Mouse (Mus musculus) Patski (cell line): Measurements from ENCODE around the gene Rufy1. TPM values are rescaled to one million over a fixed set of nuclear protein-coding genes. Genes with fewer than 3 reads are reported as not detected.

Experiments
- ATAC-seq: fragments of 100-300 bp; one replicate; pipeline ENCODE4 v1.8.0; 2021
- CTCF ChIA-PET: fragments of 350-600 bp; sonication (Branson Sonifier 250); formaldehyde crosslinking; loops from one replicate; lab custom pipeline; 2022; ENCODE audit warnings: inconsistent platforms; lab: Charles Lee
- POLR2A ChIA-PET: fragments of 350-600 bp; sonication (Branson Sonifier 250); formaldehyde crosslinking; loops from one replicate; lab custom pipeline; 2022; ENCODE audit warnings: antibody characterized with exemption, inconsistent platforms; lab: Charles Lee
- DNase-seq: peaks from one replicate; pipeline ENCODE4 v3.0.0-alpha.2; 2011; ENCODE audit warnings: low read depth, low spot score
- H3K27me3 ChIP-seq: fragments of 371-371 bp; one replicate; pipeline ENCODE4 v1.5.1; 2021
- CTCF ChIP-seq: fragments of 100-300 bp; IDR thresholded peaks from one replicate; pipeline ENCODE4 v1.5.1; 2021
- in situ Hi-C: fragments of 300-500 bp; cut with MboI; formaldehyde crosslinking; loops from 3 replicates; pipeline ENCODE4 v1.11.1; 2018; ENCODE audit warnings: low pct_unique_long_range_greater_than_20kb, mixed read lengths
- polyA plus RNA-seq: library from polyadenylated mRNA; unstranded; gene quantifications from one replicate; pipeline ENCODE4 v1.2.3, GENCODE M21; 2021

The Rufy1 gene
- polyA plus RNA-seq, 1 experiment from 2014 or later = 35.8 TPM

DNA sequence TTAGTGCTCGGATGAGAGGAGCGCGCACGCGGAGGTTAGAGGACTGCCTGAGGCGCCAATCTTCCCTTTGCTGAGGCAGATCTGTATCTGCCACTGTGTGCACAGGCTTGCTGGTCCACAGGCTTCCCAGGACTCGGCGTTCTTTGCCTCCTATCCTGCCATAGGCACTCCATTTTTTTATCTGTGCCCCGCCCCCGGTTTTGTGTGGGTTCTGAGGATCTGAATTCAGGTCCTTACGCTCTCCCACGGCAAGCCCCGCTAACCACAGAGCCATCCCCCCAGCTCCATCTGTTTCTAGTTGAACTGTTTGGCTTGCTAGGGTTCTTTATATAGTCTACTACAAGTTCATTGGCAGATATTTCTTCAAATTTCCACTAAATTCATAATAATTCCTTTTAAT is 32.1 kb downstream of the Rufy1 start:
- CTCF ChIA-PET = interaction anchor here (1.0 kb wide), 1 partner anchor 11 kb away, joined by 4 read pairs; no protein-coding TSS in a partner anchor
- no peak for DNase-seq
- no peaks in the 10 kb centered on the region for H3K27me3 ChIP-seq
- no peak for TF ChIP-seq CTCF
- ATAC-seq = no peak
- POLR2A ChIA-PET = no interaction called here
- in situ Hi-C loops = loop anchor here (25.0 kb wide), 1 partner anchor 1562 kb away; the partner anchor contains the start of genes Gm12184 and Trim7

DNA sequence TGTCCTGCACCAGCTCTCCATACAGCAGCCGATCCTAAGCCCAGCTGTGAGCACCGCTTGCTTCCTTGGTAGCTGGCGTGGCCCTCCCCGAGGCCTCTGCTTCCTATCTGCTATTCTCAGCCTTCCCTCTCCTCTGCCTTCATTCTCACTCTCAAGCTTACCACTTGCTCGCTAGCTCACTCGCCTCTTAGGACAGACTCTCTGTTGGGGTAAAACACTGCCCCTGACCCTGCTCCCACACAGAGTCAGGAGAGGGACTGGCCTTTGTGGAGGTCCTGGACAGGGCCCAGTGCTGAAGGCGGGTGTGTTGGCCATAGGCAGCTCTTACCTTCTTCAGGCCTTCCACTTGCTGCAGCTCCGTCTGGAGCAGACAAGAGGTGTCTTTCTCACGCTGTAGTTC is 33.6 kb downstream of the Rufy1 start:
- ChIA-PET POLR2A (no interaction called here), CTCF (no interaction called here)
- in situ Hi-C loops = loop anchor here (25.0 kb wide), 1 partner anchor 1560 kb away; the partner anchor contains the start of genes Gm12184 and Trim7
- TF ChIP-seq CTCF = no peak
- H3K27me3 ChIP-seq = no peaks in the 10 kb centered on the region
- DNase-seq (no peak), ATAC-seq (no peak)

DNA sequence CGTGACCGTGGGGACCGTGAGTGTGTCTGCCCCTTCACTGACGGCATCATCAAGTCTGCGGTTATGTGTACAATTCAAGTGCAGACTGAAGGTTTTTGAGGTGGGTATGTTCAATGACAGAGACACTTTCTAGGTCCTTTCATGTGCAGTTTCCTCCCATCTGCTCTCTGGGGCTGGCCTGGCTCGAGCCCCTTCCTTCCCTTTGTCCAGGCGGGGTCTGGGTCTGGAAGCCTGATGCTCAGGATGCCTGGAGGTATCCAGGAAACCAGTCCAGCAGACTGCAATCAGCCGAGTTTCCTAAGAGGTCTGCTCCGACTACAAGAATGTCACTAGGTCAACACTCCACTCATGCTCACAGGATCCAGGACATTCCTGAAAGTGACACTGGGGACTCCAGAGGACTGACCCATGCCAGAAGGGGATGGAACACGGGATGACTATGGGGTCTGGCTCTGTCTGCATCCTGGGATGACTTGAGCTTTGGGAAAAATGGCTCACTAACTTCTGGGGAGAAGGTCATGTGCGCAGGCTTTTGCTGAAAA is 34.1 kb downstream of the Rufy1 start:
- ATAC-seq = no peak
- no peaks in the 10 kb centered on the region for H3K27me3 ChIP-seq
- in situ Hi-C loops = loop anchor here (25.0 kb wide), 1 partner anchor 1560 kb away; the partner anchor contains the start of genes Gm12184 and Trim7
- ChIA-PET POLR2A (no interaction called here), CTCF (no interaction called here)
- no peak for DNase-seq
- no peak for TF ChIP-seq CTCF

DNA sequence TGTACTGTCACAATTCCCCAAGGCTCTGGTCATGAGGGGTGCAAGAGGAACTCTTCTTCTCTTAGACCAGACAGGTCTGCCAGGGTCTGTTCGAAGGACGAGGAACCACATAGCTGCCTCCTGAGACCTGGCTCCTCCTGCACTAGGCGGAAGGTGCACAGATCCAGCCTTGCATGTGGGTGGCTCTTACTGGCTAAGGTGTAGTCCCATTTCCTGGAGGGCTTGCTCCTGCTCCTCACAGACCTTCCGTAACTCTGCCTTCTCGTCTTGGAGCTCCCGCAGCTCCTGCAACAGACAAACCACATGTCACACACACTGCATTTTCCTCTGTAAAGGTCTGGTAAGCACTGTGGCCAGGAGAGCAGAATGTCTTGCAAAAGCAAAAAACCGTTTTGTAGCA is 36.2 kb downstream of the Rufy1 start:
- no peak for TF ChIP-seq CTCF

DNA sequence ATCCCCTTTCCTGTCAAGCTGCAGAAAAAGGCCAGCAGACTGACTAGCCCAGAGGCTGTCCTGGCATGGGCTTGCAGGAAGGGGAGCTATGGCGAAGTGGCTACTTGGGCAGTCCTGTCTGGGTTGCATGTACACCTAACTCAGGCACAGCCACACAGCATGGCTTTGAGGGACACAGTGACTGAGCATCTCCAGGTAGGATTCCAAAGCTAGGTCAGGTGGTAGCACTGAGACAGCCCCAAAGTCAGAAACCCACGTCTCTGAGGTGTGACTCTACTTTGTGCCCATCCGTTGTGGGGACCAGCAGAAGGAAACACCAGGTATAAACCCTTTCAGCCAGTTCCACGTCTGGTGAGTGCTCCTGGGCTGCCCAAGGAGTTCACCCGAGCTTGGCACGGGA is 37.6 kb downstream of the Rufy1 start:
- POLR2A ChIA-PET = no interaction called here
- in situ Hi-C loops = loop anchor here (25.0 kb wide), 1 partner anchor 1556 kb away; the partner anchor contains the start of genes Gm12184 and Trim7
- no peak for ATAC-seq

More for the DNA sequence above, 36.2 kb downstream of the Rufy1 start:
- ChIA-PET POLR2A (no interaction called here), CTCF (no interaction called here)
- ATAC-seq (no peak), DNase-seq (no peak)
- in situ Hi-C loops = loop anchor here (25.0 kb wide), 1 partner anchor 1557 kb away; the partner anchor contains the start of genes Gm12184 and Trim7
- H3K27me3 ChIP-seq = no peaks in the 10 kb centered on the region

DNA sequence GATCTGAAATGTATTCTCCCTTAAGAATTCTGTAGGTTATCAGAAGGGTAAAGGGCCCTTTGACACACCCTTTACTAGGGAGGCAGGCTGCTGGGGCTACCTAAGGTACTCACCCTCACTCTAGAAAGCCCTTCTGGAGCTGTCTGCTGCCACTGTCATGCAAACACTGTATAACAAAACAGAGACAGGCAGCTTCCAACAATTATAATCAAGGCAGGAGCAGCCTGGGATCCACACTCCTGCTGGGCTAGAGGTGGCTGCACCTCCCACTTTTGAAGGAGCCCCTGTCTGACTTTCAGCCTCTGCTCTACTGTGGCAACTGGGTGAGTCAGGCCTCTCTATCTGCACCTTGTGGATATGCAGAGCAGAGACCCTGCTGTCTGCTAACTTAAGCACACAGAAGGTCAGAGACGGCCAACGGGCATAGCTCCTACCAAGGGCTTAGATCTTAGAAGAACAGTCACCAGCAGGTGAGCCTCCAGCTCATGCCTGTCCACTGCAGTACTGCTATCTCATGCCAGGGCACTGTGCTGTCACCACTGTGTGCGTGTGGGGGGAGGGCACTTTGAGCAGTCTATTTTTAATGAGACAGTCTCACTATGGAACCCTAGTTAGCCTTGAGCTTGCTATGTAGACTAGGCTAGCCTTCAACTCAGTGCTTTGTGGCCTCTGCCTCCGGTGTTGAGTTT is 39.5 kb downstream of the Rufy1 start:
- H3K27me3 ChIP-seq = no peaks in the 10 kb centered on the region
- DNase-seq = no peak
- CTCF ChIA-PET = interaction anchor here (0.8 to 1.3 kb wide), 3 partner anchors 11 to 122 kb away, joined by 3 read pairs; no protein-coding TSS in a partner anchor
- TF ChIP-seq CTCF = no peak
- no peak for ATAC-seq
- in situ Hi-C loops = loop anchor here (25.0 kb wide), 1 partner anchor 1554 kb away; the partner anchor contains the start of genes Gm12184 and Trim7
- POLR2A ChIA-PET = interaction anchor here (0.6 kb wide), 1 partner anchor 9 kb away, joined by 7 read pairs; no protein-coding TSS in a partner anchor

More for the DNA sequence above, 37.6 kb downstream of the Rufy1 start:
- no peak for DNase-seq
- CTCF ChIA-PET = no interaction called here
- no peaks in the 10 kb centered on the region for H3K27me3 ChIP-seq
- TF ChIP-seq CTCF = no peak

DNA sequence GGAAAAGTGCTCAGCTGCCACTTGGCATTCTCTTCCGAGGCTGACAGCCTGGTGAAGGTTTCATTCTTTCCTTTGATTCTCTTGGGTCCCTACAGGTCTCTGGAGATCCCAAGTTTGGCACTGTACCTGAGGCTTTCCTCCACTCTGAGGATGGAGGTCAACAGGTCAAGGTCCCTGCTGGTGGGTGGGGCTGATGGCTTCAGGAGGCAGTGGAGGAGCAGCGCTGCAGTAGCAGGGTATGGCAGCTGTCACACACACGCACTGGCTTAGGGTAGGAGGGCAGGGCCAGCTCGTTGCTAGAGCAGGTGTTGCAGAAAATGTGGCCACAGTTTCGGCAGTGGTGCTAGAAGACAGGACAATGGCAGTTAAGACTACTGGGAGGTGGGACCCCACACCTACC is 41.3 kb downstream of the Rufy1 start:
- ATAC-seq = no peak
- ChIA-PET CTCF (interaction anchor here (1.2 kb wide), 1 partner anchor 18 kb away, joined by 3 read pairs; no protein-coding TSS in a partner anchor), POLR2A (no interaction called here)
- no peak for DNase-seq
- H3K27me3 ChIP-seq = no peaks in the 10 kb centered on the region
- in situ Hi-C loops = loop anchor here (25.0 kb wide), 1 partner anchor 1552 kb away; the partner anchor contains the start of genes Gm12184 and Trim7
- TF ChIP-seq CTCF = no peak

DNA sequence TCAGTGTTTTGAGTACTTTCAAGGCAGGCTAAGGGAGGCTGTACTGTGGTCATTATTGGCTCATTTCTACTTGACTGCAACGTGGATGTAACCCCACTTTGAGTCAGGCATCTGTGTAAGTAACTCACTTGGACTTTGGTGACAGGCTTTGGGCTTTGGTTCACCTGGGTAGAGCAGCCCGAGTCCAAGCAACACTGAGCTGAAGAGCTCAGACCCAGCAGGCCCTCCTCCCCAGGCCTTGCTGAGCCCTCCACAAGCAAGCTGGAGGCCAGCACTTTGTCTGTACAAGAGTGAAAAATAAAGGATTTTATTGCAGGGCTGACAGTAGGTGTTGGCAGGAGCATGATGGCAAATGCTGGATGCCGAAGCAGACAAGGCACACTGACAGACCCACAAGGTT is 41.9 kb downstream of the Rufy1 start:
- in situ Hi-C loops = loop anchor here (25.0 kb wide), 1 partner anchor 1552 kb away; the partner anchor contains the start of genes Gm12184 and Trim7
- ATAC-seq (no peak), DNase-seq (no peak)
- no peaks in the 10 kb centered on the region for H3K27me3 ChIP-seq
- POLR2A ChIA-PET = no interaction called here
- CTCF ChIA-PET = interaction anchor here (1.2 kb wide), 1 partner anchor 18 kb away, joined by 3 read pairs; no protein-coding TSS in a partner anchor
- TF ChIP-seq CTCF = no peak

DNA sequence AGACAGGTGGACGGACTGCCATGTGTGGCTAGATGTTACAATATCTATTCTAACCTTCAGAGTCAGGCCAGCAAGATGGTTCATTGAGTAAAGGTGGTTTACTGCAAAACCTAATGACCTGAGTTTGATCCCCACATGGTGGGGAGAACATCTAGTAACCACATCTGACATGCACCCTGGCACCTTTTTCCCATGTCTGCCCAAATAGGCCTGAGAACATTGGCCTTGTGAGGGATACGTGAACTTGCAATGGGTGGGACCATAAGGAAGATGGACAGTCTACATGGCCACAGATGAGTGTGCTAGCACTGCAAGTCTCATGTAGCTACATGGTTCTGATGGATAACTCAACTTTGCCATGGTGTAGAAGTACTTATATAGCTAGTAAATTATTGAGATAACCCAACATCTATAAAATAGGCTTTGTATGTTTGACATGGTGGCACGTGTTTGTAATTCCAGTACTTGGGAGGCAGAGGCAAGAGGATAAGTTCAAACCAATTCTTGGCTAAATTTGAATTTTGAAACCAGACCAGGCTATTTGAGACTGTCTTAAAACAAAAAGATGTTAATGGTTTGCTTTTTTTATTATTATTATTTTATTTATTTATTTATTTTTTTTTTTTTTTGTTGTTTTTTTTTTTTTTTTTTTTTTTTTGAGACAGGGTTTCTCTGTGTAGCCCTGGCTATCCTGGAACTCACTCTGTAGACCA is 42.6 kb downstream of the Rufy1 start:
- DNase-seq (no peak), ATAC-seq (no peak)
- ChIA-PET CTCF (interaction anchor here (1.2 kb wide), 1 partner anchor 10 kb away, joined by 4 read pairs; no protein-coding TSS in a partner anchor), POLR2A (no interaction called here)
- TF ChIP-seq CTCF = no peak
- H3K27me3 ChIP-seq = no peaks in the 10 kb centered on the region
- in situ Hi-C loops = loop anchor here (25.0 kb wide), 1 partner anchor 1551 kb away; the partner anchor contains the start of genes Gm12184 and Trim7

DNA sequence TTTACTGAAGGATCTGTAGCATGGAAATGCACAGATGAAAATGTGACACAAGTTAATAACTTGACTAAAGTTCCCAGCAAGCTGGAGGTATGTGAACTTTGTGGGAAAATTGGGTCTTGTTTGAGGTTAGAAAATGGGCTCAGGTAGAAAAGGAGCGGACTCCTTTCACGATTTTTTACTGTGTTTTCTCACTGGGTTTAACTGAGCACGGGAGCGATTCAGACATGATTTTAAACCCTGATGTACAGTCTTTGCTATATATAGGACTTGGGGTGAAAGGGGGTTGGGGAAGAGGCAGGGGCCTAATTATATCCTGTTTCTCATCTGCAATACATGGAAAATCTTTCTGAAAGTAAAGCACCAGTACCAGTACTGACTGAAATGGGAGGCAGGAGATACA is 43.2 kb downstream of the Rufy1 start:
- H3K27me3 ChIP-seq = no peaks in the 10 kb centered on the region
- TF ChIP-seq CTCF = no peak
- ATAC-seq = no peak
- in situ Hi-C loops = loop anchor here (25.0 kb wide), 1 partner anchor 1550 kb away; the partner anchor contains the start of genes Gm12184 and Trim7
- ChIA-PET POLR2A (no interaction called here), CTCF (interaction anchor here (1.2 kb wide), 1 partner anchor 11 kb away, joined by 4 read pairs; no protein-coding TSS in a partner anchor)
- no peak for DNase-seq
